Mouse (Mus musculus) midbrain, embryonic 14.5 days (tissue): ENCODE measurements around the gene Phkg1. TPM values are rescaled to one million over a fixed set of nuclear protein-coding genes. Genes with fewer than 3 reads are reported as not detected.
"Not testable (repeated sequence)": the region's sequence is repeated elsewhere in the genome, so short reads cannot be mapped to it uniquely, and the experiment has no call there.

Source experiments
- ATAC-seq: fragments of 200-750 bp; cut with Nextera tagmentation; 2 replicates; pipeline ENCODE4 v1.8.0; 2017; ENCODE audit warnings: moderate number of reproducible peaks, moderate library complexity; ENCODE audit not compliant: low FRiP score, low TSS enrichment
- DNase-seq: peaks from one replicate; pipeline ENCODE4 v3.0.0-alpha.2; 2015
- H3K27ac ChIP-seq: fragments of 300-500 bp; sonication (generic); replicated peaks from 2 replicates; pipeline ENCODE4 v1.5.1; 2014; ENCODE audit warnings: mild to moderate bottlenecking, low read depth, low read length, moderate library complexity
- H3K27me3 ChIP-seq: fragments of 300-500 bp; sonication (generic); 2 replicates; pipeline ENCODE4 v1.6.1; 2014; ENCODE audit warnings: low read length, control low read depth, mixed read lengths; ENCODE audit not compliant: control insufficient read depth, insufficient read depth
- H3K36me3 ChIP-seq: fragments of 300-500 bp; sonication (generic); 2 replicates; pipeline ENCODE4 v1.6.1; 2014; ENCODE audit warnings: low read length, control low read depth; ENCODE audit not compliant: control insufficient read depth, insufficient read depth
- H3K4me1 ChIP-seq: fragments of 300-500 bp; sonication (generic); 2 replicates; pipeline ENCODE4 v1.6.1; 2014; ENCODE audit warnings: mild to moderate bottlenecking, antibody characterized with exemption, low read length, control low read depth; ENCODE audit not compliant: control insufficient read depth, insufficient read depth
- H3K4me2 ChIP-seq: fragments of 300-500 bp; sonication (generic); 2 replicates; pipeline ENCODE4 v1.6.1; 2014; ENCODE audit warnings: mild to moderate bottlenecking, low read length, moderate library complexity
- H3K4me3 ChIP-seq: fragments of 300-500 bp; sonication (generic); replicated peaks from 2 replicates; pipeline ENCODE4 v1.5.1; 2014; ENCODE audit warnings: low read depth, low read length
- H3K9ac ChIP-seq: fragments of 300-500 bp; sonication (generic); replicated peaks from 2 replicates; pipeline ENCODE4 v1.6.1; 2014; ENCODE audit warnings: mild to moderate bottlenecking, low read length, moderate library complexity
- H3K9me3 ChIP-seq: fragments of 300-500 bp; sonication (generic); 2 replicates; pipeline ENCODE4 v1.6.1; 2016; ENCODE audit warnings: low read length, control low read depth, mixed read lengths; ENCODE audit not compliant: control insufficient read depth
- WGBS: fragments of 180-500 bp; shearing (Covaris S2); extraction: QIAGEN DNeasy Blood & Tissue Kit; methylation state at CpG from one replicate; pipeline ENCODE4 v1.1.7; 2014; 5-methylcytosine and 5-hydroxymethylcytosine counted together
- polyA plus RNA-seq: library from polyadenylated mRNA; unstranded; fragments of >200 nt; fragmentation: Nextera tagmentation; extraction: Ambion mirVana; gene quantifications from 2 replicates; pipeline ENCODE4 v1.2.1, GENCODE M21; 2014

The Phkg1 gene
- polyA plus RNA-seq, 1 experiment from 2014 or later = 0.22 TPM

DNA sequence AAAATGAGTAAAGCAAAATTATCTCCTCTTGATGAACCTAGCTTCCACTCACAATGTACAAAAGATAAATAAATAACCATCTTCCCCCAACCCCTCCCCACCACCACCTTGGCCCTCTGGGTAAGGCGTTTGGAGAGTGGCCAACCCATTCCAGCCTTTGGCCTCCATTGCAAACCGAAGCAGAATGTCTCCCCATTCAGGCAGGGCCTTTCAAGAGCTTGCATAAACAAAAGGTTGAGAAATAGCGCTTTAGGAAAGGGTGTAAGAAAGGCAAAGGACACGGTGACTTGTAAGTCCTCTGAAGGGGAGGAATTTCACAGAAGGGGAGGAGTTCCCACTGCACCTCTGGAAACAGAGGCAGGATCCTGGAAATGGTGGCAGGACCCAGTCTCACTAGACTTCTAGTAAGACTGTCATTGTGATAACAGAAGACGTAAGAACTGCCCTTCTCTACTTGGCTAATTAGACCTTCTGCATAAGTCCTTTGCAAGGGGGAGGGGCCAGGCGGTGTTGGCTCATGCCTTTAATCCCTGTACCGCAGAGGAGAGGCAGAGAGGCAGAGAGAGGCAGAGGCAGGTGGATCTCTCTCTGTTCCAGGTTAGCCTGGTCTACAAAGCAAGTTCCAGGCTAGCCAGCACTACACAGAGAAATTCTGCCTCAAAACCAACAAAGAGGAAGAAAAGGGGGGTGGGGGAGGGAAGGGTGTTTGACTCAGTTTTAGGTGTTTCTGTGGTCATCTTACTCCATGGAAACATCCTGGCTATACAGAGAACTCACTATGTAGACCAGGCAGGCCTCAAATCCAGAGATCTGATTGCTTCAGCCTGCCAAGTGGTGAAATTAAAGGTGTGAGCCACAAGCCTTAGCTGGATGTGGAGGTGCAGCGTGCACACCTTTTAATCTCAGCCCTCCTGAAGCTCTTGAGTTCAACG lies 31.8 kb upstream of the Phkg1 start:
- Histone ChIP-seq H3K27me3 (no peaks in the 10 kb centered on the region), H3K4me3 (no peak overlapping the region), H3K4me2 (no peak overlapping the region), H3K4me1 (no peaks in the 10 kb centered on the region), H3K9ac (no peak overlapping the region), H3K27ac (no peak overlapping the region), H3K9me3 (no peaks in the 10 kb centered on the region), H3K36me3 (no peaks in the 10 kb centered on the region)
- no peak for ATAC-seq
- DNase-seq = no peak
- WGBS = 49% methylated on average over 9 of the region's 9 CpGs

DNA sequence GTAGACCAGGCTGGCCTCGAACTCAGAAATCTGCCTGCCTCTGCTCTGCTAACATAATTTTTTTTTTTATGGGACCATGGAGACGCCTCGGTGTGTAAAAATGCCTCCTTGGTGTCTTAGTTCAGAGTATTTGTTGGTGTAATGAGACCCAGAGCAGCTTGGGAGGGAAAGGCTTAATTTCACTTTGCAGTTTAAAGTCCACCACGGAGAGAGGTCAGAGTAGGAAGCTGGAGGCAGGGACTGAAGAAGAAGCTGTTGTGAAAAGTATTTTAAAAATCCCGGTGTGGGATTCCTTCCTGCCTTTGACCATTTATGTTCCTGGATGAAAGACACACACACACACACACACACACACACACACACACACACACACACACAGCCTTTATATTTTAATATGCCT lies 27.6 kb upstream of the Phkg1 start:
- no peaks in the 10 kb centered on the region for H3K27me3 ChIP-seq
- no peak overlapping the region for H3K27ac ChIP-seq
- DNase-seq (no peak), ATAC-seq (no peak)
- H3K4me1 ChIP-seq = no peaks in the 10 kb centered on the region
- 85% methylated on average over 5 of the region's 5 CpGs for WGBS
- no peaks in the 10 kb centered on the region for H3K36me3 ChIP-seq
- H3K9me3 ChIP-seq = no peaks in the 10 kb centered on the region
- no peak overlapping the region for H3K4me3 ChIP-seq
- no peak overlapping the region for H3K9ac ChIP-seq
- no peak overlapping the region for H3K4me2 ChIP-seq

DNA sequence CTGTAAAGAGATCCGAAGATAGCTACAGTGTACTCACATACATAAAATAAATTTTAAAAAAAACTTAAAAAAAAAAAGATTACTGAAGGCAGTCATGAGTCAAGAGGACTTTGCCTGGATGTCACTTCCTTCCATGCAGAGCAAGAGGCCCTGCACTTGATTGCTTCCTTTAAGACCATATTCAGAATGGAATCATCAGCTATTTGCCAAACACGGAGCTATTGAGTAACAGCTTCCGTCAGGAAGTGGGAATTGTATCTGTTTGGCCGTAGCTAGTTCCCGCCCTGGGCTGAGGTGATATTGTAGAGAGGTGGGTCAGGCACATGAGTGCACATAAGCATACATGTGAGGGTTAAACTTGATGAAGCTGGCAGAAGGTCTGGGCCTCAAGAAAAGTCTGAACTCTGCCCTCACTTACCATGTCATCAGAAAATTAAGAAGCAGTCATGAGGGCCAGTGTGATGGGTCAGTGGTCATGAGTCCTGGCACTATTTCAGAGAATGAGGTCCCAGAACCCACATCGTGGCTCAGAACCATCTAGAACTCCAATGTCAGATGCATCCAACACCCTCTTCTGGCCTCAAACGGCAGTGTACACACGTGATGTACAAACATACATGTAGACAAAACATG lies 26.6 kb upstream of the Phkg1 start:
- H3K4me1 ChIP-seq = no peaks in the 10 kb centered on the region
- no peaks in the 10 kb centered on the region for H3K27me3 ChIP-seq
- H3K36me3 ChIP-seq = no peaks in the 10 kb centered on the region
- 89% methylated on average over 8 of the region's 8 CpGs for WGBS
- H3K9me3 ChIP-seq = no peaks in the 10 kb centered on the region
- H3K4me2 ChIP-seq = no peak overlapping the region
- H3K9ac ChIP-seq = no peak overlapping the region
- ATAC-seq = no peak
- no peak for DNase-seq
- no peak overlapping the region for H3K4me3 ChIP-seq
- H3K27ac ChIP-seq = no peak overlapping the region

DNA sequence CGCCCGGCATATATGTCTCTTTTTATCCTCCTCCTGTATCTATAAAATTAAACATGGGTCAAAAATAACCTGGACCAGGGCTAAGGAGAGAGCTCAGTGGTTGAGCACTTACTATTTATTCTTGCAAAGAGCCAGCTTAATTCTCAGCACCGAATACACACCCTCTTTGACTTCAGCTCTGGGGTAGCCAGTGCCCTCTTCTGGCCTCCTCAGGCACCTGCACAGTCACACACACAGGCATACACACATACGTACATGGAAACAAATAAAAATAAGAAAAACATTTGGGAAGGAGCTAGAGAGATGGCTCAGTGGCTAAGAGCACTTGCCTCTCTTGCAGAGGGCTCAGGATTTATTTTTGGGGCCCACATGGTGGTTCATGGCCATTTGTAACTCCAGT lies 23.6 kb upstream of the Phkg1 start:
- Histone ChIP-seq H3K4me2 (no peak overlapping the region), H3K4me1 (no peaks in the 10 kb centered on the region), H3K27me3 (no peaks in the 10 kb centered on the region), H3K27ac (no peak overlapping the region), H3K9ac (no peak overlapping the region), H3K36me3 (no peaks in the 10 kb centered on the region), H3K4me3 (no peak overlapping the region), H3K9me3 (no peaks in the 10 kb centered on the region)
- DNase-seq (no peak), ATAC-seq (no peak)
- WGBS = 94% methylated on average over 4 of the region's 4 CpGs

DNA sequence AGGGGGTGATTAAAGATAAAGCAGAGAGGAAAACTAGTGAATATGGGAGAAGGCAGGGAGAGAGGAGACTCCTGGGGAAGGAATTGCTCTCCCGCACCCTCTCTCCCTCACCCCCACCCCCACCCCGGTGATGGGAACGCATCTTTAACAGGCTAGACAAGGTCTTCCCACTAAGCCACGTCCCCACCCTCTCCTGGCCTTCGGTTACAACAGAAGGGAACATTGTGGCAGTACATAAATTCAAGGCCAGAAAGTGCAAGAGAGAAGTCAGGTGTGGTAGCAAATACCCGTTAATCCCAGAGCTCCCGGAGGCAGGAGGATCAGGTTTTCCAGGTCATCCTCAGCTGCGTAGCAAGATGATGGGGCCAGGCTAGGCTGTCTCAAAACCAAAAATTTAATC lies 21.0 kb upstream of the Phkg1 start:
- no peak overlapping the region for H3K27ac ChIP-seq

DNA sequence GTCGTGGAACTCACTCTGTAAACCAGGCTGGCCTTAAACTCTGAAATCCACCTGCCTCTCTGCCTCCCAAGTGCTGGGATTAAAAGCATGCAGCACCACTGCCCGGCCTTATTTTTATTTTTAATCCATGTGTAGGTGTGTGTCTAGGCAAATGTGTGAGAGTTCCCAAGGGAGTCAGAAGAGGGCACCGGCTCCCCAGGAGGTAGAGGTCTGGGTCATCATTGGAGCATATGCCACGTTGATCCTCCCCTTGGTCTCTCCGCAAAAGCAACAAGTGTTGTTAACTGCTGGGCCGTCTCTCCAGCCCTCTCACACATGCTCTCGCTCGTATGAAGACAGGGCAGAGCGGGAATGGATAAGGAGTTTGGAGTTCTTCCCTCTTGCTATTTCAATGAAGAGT lies 20.4 kb upstream of the Phkg1 start:
- Histone ChIP-seq H3K9ac (no peak overlapping the region), H3K4me2 (no peak overlapping the region), H3K27me3 (no peaks in the 10 kb centered on the region), H3K9me3 (no peaks in the 10 kb centered on the region), H3K4me1 (no peaks in the 10 kb centered on the region), H3K36me3 (no peaks in the 10 kb centered on the region), H3K4me3 (no peak overlapping the region), H3K27ac (no peak overlapping the region)
- DNase-seq (no peak), ATAC-seq (no peak)
- 84% methylated on average over 9 of the region's 9 CpGs for WGBS

More for the DNA sequence above, 21.0 kb upstream of the Phkg1 start:
- WGBS = 67% methylated on average over 8 of the region's 8 CpGs
- H3K4me2 ChIP-seq = no peak overlapping the region
- no peaks in the 10 kb centered on the region for H3K4me1 ChIP-seq
- H3K27me3 ChIP-seq = no peaks in the 10 kb centered on the region
- no peak overlapping the region for H3K9ac ChIP-seq
- no peak for ATAC-seq
- H3K9me3 ChIP-seq = no peaks in the 10 kb centered on the region
- H3K4me3 ChIP-seq = no peak overlapping the region
- H3K36me3 ChIP-seq = no peaks in the 10 kb centered on the region
- no peak for DNase-seq

DNA sequence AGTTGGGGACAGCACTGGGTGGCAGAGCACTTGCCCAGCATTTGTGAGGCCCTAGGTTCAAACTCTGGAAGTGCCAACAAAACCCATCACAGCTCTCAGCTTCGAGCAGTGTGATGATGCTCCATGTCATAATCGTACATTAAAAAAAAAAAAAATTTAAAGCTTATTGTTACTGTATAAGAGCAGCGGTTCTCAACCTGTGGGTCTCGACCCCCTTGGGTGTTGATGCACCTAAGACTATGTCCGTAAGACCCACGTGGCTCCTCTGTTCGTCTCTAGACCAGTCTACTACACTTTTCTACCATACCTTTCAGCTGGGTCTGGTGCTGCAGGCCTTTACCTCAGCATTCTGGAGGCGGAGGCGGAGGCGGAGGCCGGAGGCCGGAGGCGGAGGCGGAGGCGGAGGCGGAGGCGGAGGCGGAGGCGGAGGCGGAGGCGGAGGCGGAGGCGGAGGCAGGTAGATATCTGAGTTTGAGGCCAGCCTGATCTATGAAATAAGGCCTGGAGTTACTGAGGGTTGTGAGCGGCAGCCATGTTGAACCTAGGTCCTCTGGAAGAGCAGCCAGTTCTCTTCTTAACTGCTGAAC lies 19.8 kb upstream of the Phkg1 start:
- Histone ChIP-seq H3K9ac (no peak overlapping the region), H3K27me3 (no peaks in the 10 kb centered on the region), H3K9me3 (no peaks in the 10 kb centered on the region), H3K4me1 (no peaks in the 10 kb centered on the region), H3K4me2 (no peak overlapping the region), H3K27ac (no peak overlapping the region), H3K36me3 (no peaks in the 10 kb centered on the region), H3K4me3 (no peak overlapping the region)
- DNase-seq (no peak), ATAC-seq (no peak)
- 90% methylated on average over 24 of the region's 24 CpGs for WGBS

DNA sequence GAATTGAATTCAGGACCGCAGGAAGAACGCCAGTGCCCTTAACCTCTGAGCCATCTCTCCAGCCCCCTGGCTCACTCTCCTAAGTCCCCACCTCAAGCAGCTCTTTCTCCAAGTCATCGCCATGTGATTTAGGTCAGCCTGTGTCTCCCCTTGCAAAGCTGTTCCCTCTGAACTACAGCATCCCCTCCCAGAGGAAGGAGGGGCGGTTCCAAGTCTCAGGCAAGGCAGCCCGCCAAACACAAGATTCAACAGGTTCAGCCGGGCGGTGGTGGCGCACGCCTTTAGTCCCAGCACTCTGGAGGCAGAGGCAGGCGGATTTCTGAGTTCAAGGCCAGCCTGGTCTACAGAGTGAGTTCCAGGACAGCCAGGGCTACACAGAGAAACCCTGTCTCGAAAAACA lies 17.1 kb upstream of the Phkg1 start:
- H3K27ac ChIP-seq, DNase-seq, H3K9ac ChIP-seq, H3K27me3 ChIP-seq, H3K36me3 ChIP-seq, H3K4me3 ChIP-seq, ATAC-seq, H3K9me3 ChIP-seq, H3K4me1 ChIP-seq, H3K4me2 ChIP-seq: not testable (repeated sequence)
- 86% methylated on average over 11 of the region's 11 CpGs for WGBS
